Mouse (Mus musculus): ENCODE measurements at regions not wholly inside any gene's neighbourhood (a gene's known extent, or its start where the extent isn't known, plus 50 kb on each side); places are given as distances from the start of the nearest gene placed in this dataset.

DNA sequence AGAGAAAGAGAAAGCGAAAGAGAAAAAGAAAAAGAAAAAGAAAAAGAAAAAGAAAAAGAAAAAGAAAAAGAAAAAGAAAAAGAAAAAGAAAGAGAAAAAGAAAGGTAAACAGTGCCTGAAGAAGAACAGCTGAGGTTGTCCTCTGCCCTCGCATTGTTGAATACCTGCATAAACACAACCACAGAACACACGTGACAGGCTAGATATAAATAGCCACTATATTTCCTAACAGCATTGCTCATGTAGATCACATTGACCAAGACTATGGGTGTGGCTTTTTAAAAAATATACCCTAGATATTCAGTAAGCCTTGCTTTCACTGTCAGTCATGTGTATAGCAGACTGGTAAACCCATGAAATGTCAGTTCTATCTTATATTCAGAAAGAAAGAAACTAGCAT lies 211.5 kb downstream of the Basp1 start:
- TF ChIP-seq CTCF (IDR thresholded peaks at IDR 0.05; ENCODE audit: low read depth, low read length) = no peak
- no peak for TF ChIP-seq POLR2A (IDR thresholded peaks at IDR 0.05; ENCODE audit: borderline replicate concordance, low read depth, low read length)

All from bone marrow macrophage, adult 2 months (primary cell).